Mouse (Mus musculus): Measurements from ENCODE around the gene Nav1.

Gene Nav1

DNA sequence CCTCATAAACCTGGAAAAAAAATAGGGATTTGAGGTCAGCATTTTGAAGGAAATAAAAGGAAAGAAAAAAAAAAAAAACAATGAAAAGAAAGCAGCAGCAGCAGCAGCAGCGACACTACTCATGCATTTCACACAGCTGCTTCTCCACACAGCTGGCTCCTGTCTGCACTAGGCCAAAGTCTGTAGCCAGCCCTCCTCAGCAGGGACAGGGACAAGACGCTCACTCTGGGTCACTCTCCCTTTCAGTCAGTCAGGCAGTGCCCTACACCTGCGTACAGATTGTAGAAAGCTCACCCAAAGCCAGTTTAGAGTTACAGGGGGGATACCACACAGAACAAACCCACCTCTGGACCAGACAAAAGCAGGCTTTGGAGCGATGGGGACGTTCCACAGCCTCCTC lies 149.2 kb downstream of the Nav1 start:
- DNase-seq (ENCODE audit: extremely low read depth, low read depth, low spot score): no peak

- no peak for DNase-seq (ENCODE audit: extremely low read depth, low read depth, low spot score)
Measured at GRCm38 (mm10) chr1:135452259-135452658, 154.8 kb downstream of the Nav1 start.

DNA sequence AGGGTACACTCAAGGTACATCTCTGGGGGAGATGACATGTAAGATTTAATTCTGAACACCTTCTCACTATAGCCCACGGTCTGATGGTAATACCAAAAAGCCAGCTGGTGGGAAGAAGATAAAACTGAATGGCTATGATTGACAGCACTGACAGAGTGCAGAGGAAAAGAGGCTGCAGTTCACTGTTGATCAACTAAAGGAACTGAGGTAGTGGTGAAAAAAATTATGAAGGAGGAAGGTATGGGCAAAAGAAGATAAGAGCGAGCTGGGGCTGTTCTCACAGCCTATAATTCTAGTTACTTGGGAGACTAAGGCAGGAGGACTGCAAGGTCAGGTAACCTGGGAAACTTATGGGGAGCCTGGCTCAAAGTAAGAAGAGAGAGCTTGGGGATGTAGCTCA lies 155.7 kb downstream of the Nav1 start:
- DNase-seq (ENCODE audit: extremely low read depth, low read depth, low spot score): no peak

- no peak for DNase-seq (ENCODE audit: extremely low read depth, low read depth, low spot score)
Measured at GRCm38 (mm10) chr1:135449876-135450275, 157.2 kb downstream of the Nav1 start.

GRCm38 (mm10) chr1:135448940-135449339 lies 158.2 kb downstream of the Nav1 start:
- DNase-seq (ENCODE audit: extremely low read depth, low read depth, low spot score): no peak

DNA sequence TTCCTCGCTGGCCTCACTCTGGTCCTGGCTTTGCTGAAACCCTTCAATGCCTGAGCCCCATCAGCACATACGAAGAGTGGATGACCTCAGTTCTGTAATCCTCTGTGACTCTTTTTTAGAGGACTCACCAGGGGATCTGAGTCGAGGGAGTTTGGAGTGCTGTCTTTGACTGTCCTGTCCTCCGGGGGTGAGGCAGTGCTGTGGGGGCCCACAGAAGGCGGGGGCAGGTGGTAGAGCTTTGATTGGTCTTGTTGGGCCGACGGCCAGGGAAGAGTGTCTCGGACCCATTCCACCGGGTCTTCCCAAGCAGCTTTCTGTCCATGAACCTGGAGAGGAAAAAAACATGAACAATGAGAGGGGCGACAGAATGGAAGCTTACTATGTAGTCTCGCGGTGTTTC lies 163.6 kb downstream of the Nav1 start:
- DNase-seq (ENCODE audit: extremely low read depth, low read depth, low spot score): no peak

GRCm38 (mm10) chr1:135441861-135442260 lies 165.2 kb downstream of the Nav1 start:
- DNase-seq (ENCODE audit: extremely low read depth, low read depth, low spot score): no peak

GRCm38 (mm10) chr1:135440986-135441385 lies 166.1 kb downstream of the Nav1 start:
- no peak for DNase-seq (ENCODE audit: extremely low read depth, low read depth, low spot score)

DNA sequence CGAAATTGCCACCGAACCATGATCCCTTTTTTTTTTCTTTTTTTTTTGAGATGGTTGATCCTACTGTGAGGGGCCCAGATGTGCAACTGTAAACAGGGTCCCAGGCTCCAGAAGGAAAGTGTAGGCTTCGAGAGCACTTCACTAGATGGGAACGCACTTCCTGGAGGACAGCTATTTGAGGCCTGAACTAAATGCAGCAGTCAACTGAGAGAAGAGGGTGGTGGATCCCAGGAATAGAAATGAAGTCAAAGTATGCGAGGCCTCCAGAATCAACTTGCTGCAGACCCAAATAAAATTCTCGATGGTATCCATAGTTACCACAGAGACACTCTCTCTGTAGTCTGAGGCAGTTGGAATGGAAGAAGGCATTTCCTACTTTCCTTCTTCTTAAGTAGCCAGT lies 168.3 kb downstream of the Nav1 start:
- DNase-seq (ENCODE audit: extremely low read depth, low read depth, low spot score): no peak

DNA sequence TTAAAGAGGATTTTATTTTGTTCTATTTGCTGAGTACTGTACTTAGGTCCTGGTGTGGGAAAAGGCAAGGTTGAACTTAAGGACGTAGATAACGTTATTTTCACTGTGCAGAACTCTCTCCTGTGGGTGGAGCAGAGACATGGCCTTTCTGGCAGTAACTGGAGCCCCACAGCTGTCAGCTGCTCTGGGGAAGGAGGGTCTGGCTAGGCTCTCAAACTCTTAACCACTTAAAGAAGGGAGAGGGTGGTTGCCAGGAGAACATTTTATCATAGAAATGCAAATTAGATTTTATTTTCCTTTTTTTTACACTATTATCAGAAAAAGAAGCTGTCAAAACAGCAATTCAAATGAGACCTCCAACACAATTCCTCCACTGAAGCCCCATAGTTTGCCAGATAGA lies 171.3 kb downstream of the Nav1 start:
- no peak for DNase-seq (ENCODE audit: extremely low read depth, low read depth, low spot score)

- no peak for DNase-seq (ENCODE audit: extremely low read depth, low read depth, low spot score)
Measured at GRCm38 (mm10) chr1:135430669-135431017, 176.5 kb downstream of the Nav1 start.

GRCm38 (mm10) chr1:135429901-135430668 lies 177.0 kb downstream of the Nav1 start, which contains the start of gene Ipo9:
Ipo9 (minus strand) TSS chr1:135430499.
- peak; percentile 10 for DNase-seq (ENCODE audit: extremely low read depth, low read depth, low spot score)

DNA sequence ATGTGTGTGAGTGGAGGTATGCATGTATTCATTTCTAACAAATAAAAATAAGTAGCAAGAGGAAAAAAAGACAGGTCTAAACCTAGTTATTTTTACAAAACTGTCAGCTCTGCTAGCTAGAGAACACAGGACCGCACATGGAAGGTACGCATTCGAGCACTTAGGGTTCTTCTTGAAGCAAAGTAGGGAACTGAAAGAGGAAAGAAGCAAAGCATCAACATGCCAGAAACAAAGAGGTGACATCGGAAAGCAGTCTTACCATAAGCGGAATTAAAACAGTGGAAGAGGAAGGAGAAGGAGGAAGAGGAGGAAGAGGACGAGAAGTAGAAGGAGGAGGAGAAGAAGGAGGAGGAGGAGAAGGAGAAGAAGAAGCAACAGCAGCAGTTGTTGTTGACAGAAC lies 179.7 kb downstream of the Nav1 start:
- DNase-seq (ENCODE audit: extremely low read depth, low read depth, low spot score): no peak

GRCm38 (mm10) chr1:135426645-135427044 lies 180.4 kb downstream of the Nav1 start:
- no peak for DNase-seq (ENCODE audit: extremely low read depth, low read depth, low spot score)

GRCm38 (mm10) chr1:135422772-135423171 lies 184.3 kb downstream of the Nav1 start:
- no peak for DNase-seq (ENCODE audit: extremely low read depth, low read depth, low spot score)

DNA sequence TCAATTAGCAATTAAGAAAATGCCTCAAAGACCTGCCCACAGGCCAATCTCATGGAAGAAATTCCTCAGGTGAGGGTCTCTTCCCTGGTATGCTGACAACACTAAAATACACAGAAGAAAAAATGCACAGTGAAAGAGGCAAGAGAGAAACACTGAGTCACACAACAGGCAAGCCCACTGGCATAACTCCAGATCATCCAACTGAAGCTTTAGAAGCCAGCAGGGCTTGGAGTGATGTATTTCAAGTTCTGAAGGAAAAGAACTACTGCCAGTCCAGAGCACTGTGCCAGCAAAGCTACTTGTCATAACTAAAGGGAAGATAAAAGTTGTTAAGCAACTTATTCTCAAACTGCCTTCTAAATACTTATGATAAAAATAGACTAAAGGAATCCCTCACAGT lies 193.1 kb downstream of the Nav1 start:
- DNase-seq (ENCODE audit: extremely low read depth, low read depth, low spot score): no peak

- no peak for DNase-seq (ENCODE audit: extremely low read depth, low read depth, low spot score)
Measured at GRCm38 (mm10) chr1:135412130-135412529, 195.0 kb downstream of the Nav1 start.

GRCm38 (mm10) chr1:135410967-135411366 lies 196.1 kb downstream of the Nav1 start:
- peak; percentile 25 for DNase-seq (ENCODE audit: extremely low read depth, low read depth, low spot score)

DNA sequence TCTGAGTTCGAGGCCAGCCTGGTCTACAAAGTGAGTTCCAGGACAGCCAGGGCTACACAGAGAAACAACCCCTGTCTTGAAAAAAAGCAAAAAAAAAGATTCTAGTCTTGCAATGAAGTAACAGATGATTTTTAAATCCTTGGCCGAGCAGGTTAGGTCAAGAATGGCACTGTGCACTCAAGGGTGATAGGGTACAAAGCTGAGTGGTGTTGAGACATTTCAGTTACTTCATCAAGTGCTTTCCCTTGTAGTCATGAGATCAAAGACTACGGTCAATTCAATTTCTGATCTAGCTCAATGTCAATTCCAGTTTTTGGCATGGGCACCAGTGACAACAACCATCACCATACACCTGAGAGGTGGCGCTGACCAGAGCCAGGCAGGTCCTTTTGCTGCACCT lies 198.1 kb downstream of the Nav1 start:
- DNase-seq (ENCODE audit: extremely low read depth, low read depth, low spot score): no peak

GRCm38 (mm10) chr1:135405356-135405755 lies 201.7 kb downstream of the Nav1 start:
- no peak for DNase-seq (ENCODE audit: extremely low read depth, low read depth, low spot score)

GRCm38 (mm10) chr1:135401452-135402110 lies 205.5 kb downstream of the Nav1 start:
- DNase-seq (ENCODE audit: extremely low read depth, low read depth, low spot score): no peak

GRCm38 (mm10) chr1:135399466-135399865 lies 207.6 kb downstream of the Nav1 start:
- DNase-seq (ENCODE audit: extremely low read depth, low read depth, low spot score): no peak

DNA sequence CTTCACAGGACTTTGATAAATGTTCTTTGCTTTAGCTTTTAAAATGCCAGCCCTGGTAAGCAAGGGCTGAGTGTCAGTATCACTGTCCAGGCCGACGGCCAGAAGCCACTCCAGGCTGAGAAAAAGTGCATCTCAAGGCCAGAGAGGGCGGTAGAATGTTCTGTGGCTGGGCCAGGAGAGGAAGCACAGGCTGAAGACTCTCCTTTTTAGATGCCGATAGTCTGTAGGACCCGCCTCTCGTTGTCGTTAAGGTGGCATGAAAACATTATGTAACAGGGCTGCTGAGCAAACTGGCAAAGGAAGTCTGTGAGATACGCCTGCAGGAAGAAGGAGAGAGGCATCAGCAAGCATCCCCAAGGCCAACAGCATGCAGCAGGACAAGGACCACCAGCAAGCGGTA lies 221.9 kb downstream of the Nav1 start:
- no peak for DNase-seq (ENCODE audit: extremely low read depth, low read depth, low spot score)

Measured in fat pad, adult 2 months (tissue).